ENCODE assay signal across 8 mouse cellular contexts in the genomic region with DNA sequence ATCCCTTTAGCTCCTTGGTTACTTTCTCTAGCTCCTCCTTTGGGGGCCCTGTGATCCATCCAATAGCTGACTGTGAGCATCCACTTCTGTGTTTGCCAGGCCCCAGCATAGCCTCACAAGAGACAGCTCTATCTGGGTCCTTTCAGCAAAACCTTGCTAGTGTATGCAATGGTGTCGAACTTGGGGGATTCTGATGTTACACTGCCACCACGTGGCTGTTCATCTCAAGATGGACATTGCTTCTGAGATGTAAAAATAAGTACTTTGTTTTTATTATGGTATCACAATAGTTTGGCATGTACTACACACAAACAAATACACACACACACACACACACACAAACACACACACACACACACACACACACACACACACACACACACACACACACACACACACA.
A peak's percentile ranks its signal among the peaks of the same experiment; 100 is the strongest.
DNase-seq lines count a peak whose midpoint lies in the region; ATAC-seq and TF ChIP-seq lines count a peak whose summit lies in the region.
"Not testable (repeated sequence)": the region's sequence is repeated elsewhere in the genome, so short reads cannot be mapped to it uniquely, and the experiment has no call there.

No protein-coding gene starts in this region.

- H3K27me3 ChIP-seq in forebrain, embryonic 10.5 days (ENCODE audit: poor library complexity, severe bottlenecking); limb, embryonic 10.5 days (ENCODE audit: low read depth, poor library complexity, severe bottlenecking); midbrain, embryonic 15.5 days (replicated peaks); stomach, postnatal 0 days (ENCODE audit: control insufficient read depth, insufficient read depth, low read length): not testable (repeated sequence)

- not testable (repeated sequence) for H3K4me1 ChIP-seq in ES-E14 (ENCODE audit: control insufficient read depth in 2 of 2, insufficient read depth in 2 of 2, low read length in 2 of 2, poor library complexity in 1 of 2); forebrain, embryonic 10.5 days; limb, embryonic 10.5 days; midbrain, embryonic 15.5 days; stomach, postnatal 0 days (replicated peaks; ENCODE audit: control insufficient read depth, insufficient read depth)

- TF ChIP-seq EP300 in stomach, postnatal 0 days (optimal IDR thresholded peaks at IDR 0.05), result not testable (repeated sequence)

- H3K4me2 ChIP-seq in midbrain, embryonic 15.5 days; stomach, postnatal 0 days (replicated peaks; ENCODE audit: low read depth): not testable (repeated sequence)

- not testable (repeated sequence) for H3K4me3 ChIP-seq in ES-E14 (ENCODE audit: insufficient read depth in 1 of 2, low read depth in 1 of 2, low read length in 2 of 2, poor library complexity in 1 of 2, severe bottlenecking in 1 of 2); forebrain, embryonic 10.5 days; limb, embryonic 10.5 days; midbrain, embryonic 15.5 days; stomach, postnatal 0 days (ENCODE audit: low read depth, low read length)

- not testable (repeated sequence) for H3K36me3 ChIP-seq in ES-E14 (ENCODE audit: control insufficient read depth, insufficient read depth, low read length, poor library complexity, severe bottlenecking); forebrain, embryonic 10.5 days (replicated peaks); limb, embryonic 10.5 days; midbrain, embryonic 15.5 days (replicated peaks); stomach, postnatal 0 days (ENCODE audit: control insufficient read depth, insufficient read depth, low read length)

- 4% methylated on average over 2 of the region's 2 CpGs for WGBS in forebrain, embryonic 10.5 days
- WGBS in limb, embryonic 10.5 days, result 3% methylated on average over 2 of the region's 2 CpGs
- WGBS in midbrain, embryonic 15.5 days, result 1% methylated on average over 2 of the region's 2 CpGs
- WGBS in stomach, postnatal 0 days, result 0% methylated on average over 2 of the region's 2 CpGs

- ATAC-seq in midbrain, embryonic 15.5 days (replicated peaks), result peak; percentile 75
- ATAC-seq in stomach, postnatal 0 days (ENCODE audit: low FRiP score, low TSS enrichment), result not testable (repeated sequence)

- TF ChIP-seq CTCF in stomach, postnatal 0 days (IDR thresholded peaks at IDR 0.05; ENCODE audit: low read depth), result peak; percentile 80

- DNase-seq in ES-E14 (ENCODE audit: low read depth, low spot score), result peak; percentile 27
- peak; percentile 43 for DNase-seq in c-Kit-positive CD71-positive TER-119-negative erythroid progenitor cells, embryonic 14.5 days (ENCODE audit: low read depth)
- peak; percentile 35 for DNase-seq in forebrain, embryonic 10.5 days (ENCODE audit: extremely low spot score, low spot score)
- DNase-seq in heart, adult 8-10 months (ENCODE audit: low spot score), result peak; percentile 44
- peak; percentile 78 for DNase-seq in kidney, postnatal 10 days
- DNase-seq in limb, embryonic 10.5 days (ENCODE audit: low spot score), result peak; percentile 66
- DNase-seq in stomach, postnatal 0 days (ENCODE audit: low spot score), result peak; percentile 64

- not testable (repeated sequence) for H3K9ac ChIP-seq in ES-E14 (ENCODE audit: insufficient read depth, low read depth, low read length, poor library complexity, severe bottlenecking); midbrain, embryonic 15.5 days; stomach, postnatal 0 days (ENCODE audit: low read length)

- H3K27ac ChIP-seq in ES-E14 (ENCODE audit: insufficient read depth, low read depth, low read length, poor library complexity, severe bottlenecking); forebrain, embryonic 10.5 days; limb, embryonic 10.5 days; midbrain, embryonic 15.5 days; stomach, postnatal 0 days (replicated peaks): not testable (repeated sequence)

- not testable (repeated sequence) for H3K9me3 ChIP-seq in ES-E14 (ENCODE audit: control insufficient read depth, insufficient read depth, low read depth, low read length); forebrain, embryonic 10.5 days; limb, embryonic 10.5 days (replicated peaks); midbrain, embryonic 15.5 days; stomach, postnatal 0 days (ENCODE audit: control insufficient read depth, low read length)

- in situ Hi-C loops in ES-E14 (cut with MboI; ENCODE audit: low sequenced_read_pairs in 2 of 2, unreplicated experiment in 2 of 2), result not testable (repeated sequence)

TF ChIP-seq in ES-E14, 5 proteins besides CTCF, POLR2A, EP300 and RAD21:
- 0 out of 2 replicates have a peak, but pooled peaks have one; percentile 10 for TF ChIP-seq ZC3H11A (IDR thresholded peaks at IDR 0.05; ENCODE audit: borderline replicate concordance, low read depth, low read length)
TF ChIP-seq in ES-E14: peak in this region for 1; not testable (repeated sequence) for 4.

Comparison
In these comparisons a context has a peak if more than half of its experiments do, and no peak if none do; other contexts are left out.
1. DNase-seq: peak in every context shown above with its lines; median percentile 78 in kidney, postnatal 10 days; 66 in limb, embryonic 10.5 days; 64 in stomach, postnatal 0 days; 44 in heart, adult 8-10 months; 43 in c-Kit-positive CD71-positive TER-119-negative erythroid progenitor cells, embryonic 14.5 days; 35 in forebrain, embryonic 10.5 days; 27 in ES-E14.